In the genomic region with DNA sequence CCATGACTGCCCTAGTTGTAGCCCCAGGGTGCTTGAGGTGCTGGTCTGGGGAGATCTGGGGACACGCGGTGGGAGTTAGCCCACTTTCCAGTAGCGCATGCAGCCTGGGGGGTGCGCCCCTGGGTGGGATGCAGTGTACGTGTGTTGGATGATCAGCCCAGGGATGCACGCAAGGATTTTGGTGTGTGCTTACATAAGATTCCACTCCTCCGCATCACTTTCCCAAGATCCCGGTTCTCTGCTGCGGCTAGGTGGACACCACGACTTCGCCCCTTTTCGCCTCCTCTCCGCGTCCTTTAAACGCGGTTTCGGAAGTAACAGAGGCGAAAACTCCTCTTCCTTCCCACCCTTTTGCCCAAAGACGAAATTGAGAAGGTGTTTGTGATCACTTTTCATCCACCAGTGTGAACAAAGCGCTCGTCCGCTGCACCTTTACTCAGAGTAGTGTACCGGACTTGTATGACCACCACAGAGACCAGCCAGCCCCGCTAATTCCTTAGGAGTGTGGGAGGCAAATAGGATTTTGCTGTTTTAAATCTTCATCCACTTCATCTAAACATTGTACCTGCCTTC, we compare ENCODE assay signal across 7 mouse cellular contexts. TPM values are rescaled to one million over a fixed set of nuclear protein-coding genes. Genes with fewer than 3 reads are reported as not detected.
A peak's percentile ranks its signal among the peaks of the same experiment; 100 is the strongest.
DNase-seq lines count a peak whose midpoint lies in the region; ATAC-seq and TF ChIP-seq lines count a peak whose summit lies in the region.

No protein-coding gene starts in this region.

- H3K4me2 ChIP-seq in embryonic facial prominence, embryonic 14.5 days (ENCODE audit: low read depth, low read length): peak overlapping the region; percentile 98
- peak overlapping the region; percentile 95 for H3K4me2 ChIP-seq in midbrain, postnatal 0 days (ENCODE audit: low read depth, low read length, poor library complexity, severe bottlenecking)

- H3K9me3 ChIP-seq in embryonic facial prominence, embryonic 14.5 days (ENCODE audit: control insufficient read depth, low read length): 0 out of 2 replicates have a peak, but pooled peaks cover 4% of the 10 kb centered on the region
- no peaks in the 10 kb centered on the region for H3K9me3 ChIP-seq in midbrain, postnatal 0 days (ENCODE audit: low read length)

- H3K27ac ChIP-seq in embryonic facial prominence, embryonic 14.5 days (replicated peaks; ENCODE audit: low read depth, low read length): no peak overlapping the region
- H3K27ac ChIP-seq in midbrain, postnatal 0 days (ENCODE audit: low read depth, low read length): peak overlapping the region; percentile 88

- peak overlapping the region; percentile 85 for H3K4me3 ChIP-seq in embryonic facial prominence, embryonic 14.5 days (ENCODE audit: low read depth, low read length)
- peak overlapping the region; percentile 93 for H3K4me3 ChIP-seq in midbrain, postnatal 0 days (ENCODE audit: low read depth, low read length)

- H3K4me1 ChIP-seq in embryonic facial prominence, embryonic 14.5 days (ENCODE audit: control insufficient read depth, insufficient read depth, low read length): peaks cover 7% of the 10 kb centered on the region
- peaks cover 4% of the 10 kb centered on the region; the same call in 1 of the 2 replicates for H3K4me1 ChIP-seq in midbrain, postnatal 0 days (ENCODE audit: insufficient read depth, low read length)

- TF ChIP-seq CTCF in midbrain, postnatal 0 days (IDR thresholded peaks at IDR 0.05): no peak

- H3K36me3 ChIP-seq in embryonic facial prominence, embryonic 14.5 days (ENCODE audit: control insufficient read depth, insufficient read depth, low read length): no peaks in the 10 kb centered on the region
- H3K36me3 ChIP-seq in midbrain, postnatal 0 days (ENCODE audit: insufficient read depth, low read length): no peaks in the 10 kb centered on the region

- peaks cover 20% of the 10 kb centered on the region for H3K27me3 ChIP-seq in embryonic facial prominence, embryonic 14.5 days (replicated peaks; ENCODE audit: control insufficient read depth, insufficient read depth, low read length)
- no peaks in the 10 kb centered on the region for H3K27me3 ChIP-seq in midbrain, postnatal 0 days (ENCODE audit: insufficient read depth, low read length)

- DNase-seq in left cerebral cortex, adult 18-20 months (ENCODE audit: low spot score in 2 of 2): peak; percentile 65 to 72
- DNase-seq in left cerebral cortex, postnatal 10 days (ENCODE audit: extremely low spot score in 1 of 2, low spot score in 2 of 2): no peak
- DNase-seq in embryonic facial prominence, embryonic 14.5 days (ENCODE audit: low spot score): no peak
- peak; percentile 21 for DNase-seq in induced T-regulatory cell, adult 2 months (ENCODE audit: low read depth)
- no peak for DNase-seq in midbrain, postnatal 0 days (ENCODE audit: low spot score)
- DNase-seq in gastrocnemius, adult 18-20 months (ENCODE audit: low spot score): no peak
- no peak for DNase-seq in adrenal gland, adult 2 months

- H3K9ac ChIP-seq in embryonic facial prominence, embryonic 14.5 days (ENCODE audit: low read depth, low read length): peak overlapping the region; percentile 95
- peak overlapping the region; percentile 94 for H3K9ac ChIP-seq in midbrain, postnatal 0 days (replicated peaks; ENCODE audit: low read length, poor library complexity, severe bottlenecking)

- intact Hi-C loops in left cerebral cortex, postnatal 10 days (cut with DNase I): no loop called here

- WGBS in embryonic facial prominence, embryonic 14.5 days: 7% methylated on average over 21 of the region's 24 CpGs
- 4% methylated on average over 24 of the region's 24 CpGs for WGBS in midbrain, postnatal 0 days

- no peak; the same call in 1 of the 2 replicates for ATAC-seq in embryonic facial prominence, embryonic 14.5 days (ENCODE audit: low read depth)
- peak; percentile 5; the same call in 1 of the 2 replicates for ATAC-seq in midbrain, postnatal 0 days (ENCODE audit: low FRiP score)

RNA-seq across cellular contexts. Expression of a gene that starts 1.4 kb away (rescaled TPM):
- total RNA-seq in left cerebral cortex, adult 18-20 months (2021): 1,000 to 10,000 TPM; 1,374 to 1,386 TPM
- total RNA-seq in left cerebral cortex, postnatal 10 days (2021): 100 to 1,000 TPM; 909 to 940 TPM
- polyA plus RNA-seq in embryonic facial prominence, embryonic 14.5 days (2014; fragmentation: Nextera tagmentation; extraction: Ambion mirVana): 51.4 and 52.0 TPM in 2 replicates
- total RNA-seq in midbrain, postnatal 0 days (2014; rRNA removed): 552 and 565 TPM in 2 replicates
- 196 and 209 TPM in 2 replicates for polyA plus RNA-seq in midbrain, postnatal 0 days (2015; fragmentation: Nextera tagmentation; extraction: Ambion mirVana)
- 10 to 100 TPM; 27.5 to 35.0 TPM for total RNA-seq in gastrocnemius, adult 18-20 months (2021)
- total RNA-seq in adrenal gland, adult 2 months (2021): 100 to 1,000 TPM in 1 of 2 experiments, 10 to 100 TPM in 1; 98.4 to 110 TPM
- 44.5 and 48.8 TPM in 2 replicates for polyA plus RNA-seq in adrenal gland, adult 2 months (2012; rRNA removed)

Comparison
In these comparisons a context has a peak if more than half of its experiments do, and no peak if none do; other contexts are left out.
1. DNase-seq: peak in left cerebral cortex, adult 18-20 months (2 of 2) and induced T-regulatory cell, adult 2 months (single experiment); none in left cerebral cortex, postnatal 10 days (0 of 2), embryonic facial prominence, embryonic 14.5 days (single experiment), midbrain, postnatal 0 days (single experiment), gastrocnemius, adult 18-20 months (single experiment) and adrenal gland, adult 2 months (single experiment).